Mouse (Mus musculus) heart, postnatal 10 days (tissue): ENCODE results near the gene Kptn. TPM values are rescaled to one million over a fixed set of nuclear protein-coding genes. Genes with fewer than 3 reads are reported as not detected.

ENCODE experiments used
- DNase-seq, 2 experiments: peaks; one replicate each; pipeline ENCODE4 v3.0.0; 2021
- intact Hi-C: fragments of 180-260 bp; cut with DNase I; formaldehyde crosslinking; loops from one replicate; pipeline ENCODE4 v1.15.1; 2025
- total RNA-seq, 2 experiments: library from RNA; stranded (reverse); gene quantifications; 2 replicates each; pipeline ENCODE4 v1.2.3; 2021

Gene Kptn
- total RNA-seq, 2 experiments from 2014 or later: 24.1 to 27.7 TPM

DNA sequence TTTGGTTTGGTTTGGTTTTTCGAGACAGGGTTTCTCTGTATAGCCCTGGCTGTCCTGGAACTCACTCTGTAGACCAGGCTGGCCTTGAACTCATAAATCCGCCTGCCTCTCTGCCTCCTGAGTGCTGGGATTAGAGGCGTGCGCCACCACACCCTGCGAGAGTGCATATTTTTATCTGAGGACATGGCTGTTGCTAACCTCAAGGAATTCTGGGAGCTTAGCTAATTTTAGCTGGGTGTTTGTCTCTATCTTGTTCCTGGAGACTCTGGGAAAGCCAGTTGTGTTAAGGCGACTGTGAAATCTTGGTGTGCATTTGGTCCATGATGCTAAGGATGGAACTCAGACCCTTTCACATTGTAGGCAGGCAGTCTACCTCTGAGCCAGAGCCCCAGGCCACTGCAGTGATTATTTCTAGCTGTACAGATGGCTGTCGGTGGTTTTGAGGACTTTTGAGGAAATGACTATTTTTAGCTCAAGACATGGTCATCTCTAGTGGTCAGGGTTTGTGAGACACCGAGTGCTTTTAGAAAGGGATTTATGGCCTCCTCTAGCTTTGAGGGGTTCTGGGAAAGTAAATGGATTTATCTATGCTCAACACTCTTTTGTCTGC lies 36.5 kb downstream of the Kptn start:
- DNase-seq: peak; percentile 35 to 39

DNA sequence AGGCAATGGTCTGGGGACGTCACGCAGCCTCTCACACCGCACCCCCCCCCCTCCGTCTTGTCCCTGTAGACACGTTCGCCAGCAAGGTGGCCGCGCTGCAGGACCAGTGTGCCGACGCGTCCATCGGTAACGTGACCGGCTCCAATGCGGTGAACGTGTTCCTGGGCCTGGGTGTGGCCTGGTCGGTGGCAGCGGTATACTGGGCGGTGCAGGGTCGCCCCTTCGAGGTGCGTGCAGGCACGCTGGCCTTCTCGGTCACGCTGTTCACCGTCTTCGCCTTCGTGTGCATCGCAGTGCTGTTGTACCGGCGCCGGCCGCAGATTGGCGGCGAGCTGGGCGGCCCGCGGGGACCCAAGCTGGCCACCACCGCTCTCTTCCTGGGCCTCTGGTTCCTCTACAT lies 39.0 kb downstream of the Kptn start:
- no peak for DNase-seq
- intact Hi-C loops: no loop called here

More for the DNA sequence above, 36.5 kb downstream of the Kptn start:
- intact Hi-C loops: no loop called here

DNA sequence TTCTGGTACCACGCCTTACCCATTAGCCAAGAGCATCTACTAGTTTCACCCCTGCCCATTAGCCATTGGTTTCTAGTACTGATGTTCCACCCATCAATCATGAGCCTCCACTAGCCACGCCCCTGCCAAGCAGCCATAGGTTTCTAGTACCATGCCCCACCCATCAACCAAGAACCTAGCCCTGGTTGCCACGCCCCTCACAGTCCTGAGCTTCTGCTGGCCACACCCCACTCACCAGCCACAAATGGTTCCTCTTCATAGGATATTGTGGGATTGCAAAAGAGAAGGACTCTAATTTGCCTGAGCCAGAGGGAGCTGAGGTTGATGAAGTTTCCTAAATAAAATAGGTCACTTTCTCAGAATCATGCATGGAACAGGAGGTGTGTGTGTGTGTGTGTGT lies 41.0 kb downstream of the Kptn start:
- intact Hi-C loops: no loop called here
- no peak for DNase-seq

GRCm38 (mm10) chr7:16161302-16161701 lies 41.6 kb downstream of the Kptn start:
- no peak for DNase-seq
- intact Hi-C loops: no loop called here

- intact Hi-C loops: no loop called here
- DNase-seq: no peak
These were observed 42.3 kb downstream of the Kptn start for GRCm38 (mm10) chr7:16162036-16162435.

- intact Hi-C loops: no loop called here
- no peak for DNase-seq
These were observed 52.5 kb downstream of the Kptn start for GRCm38 (mm10) chr7:16172141-16172581.

- no peak for DNase-seq
- intact Hi-C loops: no loop called here
These were observed 53.0 kb downstream of the Kptn start for GRCm38 (mm10) chr7:16172586-16173140.

- intact Hi-C loops: no loop called here
- DNase-seq: no peak
These were observed 53.5 kb downstream of the Kptn start for GRCm38 (mm10) chr7:16173146-16173545.

GRCm38 (mm10) chr7:16174597-16175541 lies 55.2 kb downstream of the Kptn start, which contains the start of gene Meis3:
Gene Meis3 (plus strand): TSS chr7:16175090.
- intact Hi-C loops: no loop called here
- peak; percentile 58 to 66 for DNase-seq

GRCm38 (mm10) chr7:16175542-16175931 lies 55.8 kb downstream of the Kptn start:
- intact Hi-C loops: no loop called here
- no peak for DNase-seq

Other genes starting within 250 kb of the Kptn start
- not detected for gene Crx, start 239.9 kb upstream of the Kptn start, total RNA-seq
- gene Crxos, start 237.3 kb upstream of the Kptn start, total RNA-seq: not detected
- gene Selenow, start 197.5 kb upstream of the Kptn start, total RNA-seq: 100 to 1,000 TPM; 184 to 195 TPM
- 100 to 1,000 TPM; 152 to 153 TPM for gene Nop53, start 173.8 kb upstream of the Kptn start, total RNA-seq
- 100 to 1,000 TPM; 224 to 236 TPM for gene Ehd2, start 152.3 kb upstream of the Kptn start, total RNA-seq
- 1 to 10 TPM; 9.3 to 9.6 TPM for gene Bicra, start 72.0 kb upstream of the Kptn start, total RNA-seq
- not detected for gene Zfp541, start 58.1 kb upstream of the Kptn start, total RNA-seq
- gene Napa, start 21.4 kb upstream of the Kptn start, total RNA-seq: 100 to 1,000 TPM in 1 of 2 experiments, 10 to 100 TPM in 1; 93.2 to 100 TPM
- 1 to 10 TPM; 1.3 to 1.4 TPM for gene Slc8a2, start 9.9 kb downstream of the Kptn start, total RNA-seq
- gene Meis3, start 55.2 kb downstream of the Kptn start, total RNA-seq: 1 to 10 TPM; 6.1 to 6.5 TPM
- 1 to 10 TPM; 7.5 to 9.9 TPM for gene Dhx34, start 102.1 kb downstream of the Kptn start, total RNA-seq
- gene C5ar2, start 124.3 kb downstream of the Kptn start, total RNA-seq: under 1 TPM; 0.38 to 0.50 TPM
- gene C5ar1, start 139.6 kb downstream of the Kptn start, total RNA-seq: 1 to 10 TPM; 4.6 to 4.8 TPM
- 10 to 100 TPM; 15.6 to 15.7 TPM for gene Inafm1, start 153.7 kb downstream of the Kptn start, total RNA-seq
- 10 to 100 TPM; 38.2 to 39.1 TPM for gene Ccdc9, start 166.9 kb downstream of the Kptn start, total RNA-seq
- gene Bbc3, start 188.5 kb downstream of the Kptn start, total RNA-seq: 1 to 10 TPM; 9.5 to 9.8 TPM